Mouse (Mus musculus) intestine, postnatal 0 days (tissue): Measurements from ENCODE around the gene Krt42. TPM values are rescaled to one million over a fixed set of nuclear protein-coding genes. Genes with fewer than 3 reads are reported as not detected.
A peak's percentile ranks its signal among the peaks of the same experiment; 100 is the strongest.

Experiments
- ATAC-seq: fragments of 200-750 bp; cut with Nextera tagmentation; 2 replicates; pipeline ENCODE4 v1.8.0; 2017; ENCODE audit warnings: mild to moderate bottlenecking, moderate TSS enrichment, moderate library complexity
- H3K27ac ChIP-seq: fragments of 300-500 bp; sonication (generic); 2 replicates; pipeline ENCODE4 v1.5.1; 2014; ENCODE audit warnings: mild to moderate bottlenecking, low read depth, low read length, moderate library complexity
- H3K27me3 ChIP-seq: fragments of 300-500 bp; sonication (generic); replicated peaks from 2 replicates; pipeline ENCODE4 v1.6.1; 2014; ENCODE audit warnings: low read length, mixed read lengths; ENCODE audit not compliant: control insufficient read depth, insufficient read depth
- H3K36me3 ChIP-seq: fragments of 300-500 bp; sonication (generic); 2 replicates; pipeline ENCODE4 v1.6.1; 2014; ENCODE audit warnings: mild to moderate bottlenecking, moderate library complexity; ENCODE audit not compliant: control insufficient read depth, insufficient read depth
- H3K4me1 ChIP-seq: fragments of 300-500 bp; sonication (generic); replicated peaks from 2 replicates; pipeline ENCODE4 v1.6.1; 2014; ENCODE audit warnings: antibody characterized with exemption, low read length, mixed read lengths; ENCODE audit not compliant: control insufficient read depth, insufficient read depth
- H3K4me2 ChIP-seq: fragments of 300-500 bp; sonication (generic); replicated peaks from 2 replicates; pipeline ENCODE4 v1.6.1; 2014; ENCODE audit warnings: low read depth, mild to moderate bottlenecking, moderate library complexity
- H3K4me3 ChIP-seq: fragments of 300-500 bp; sonication (generic); 2 replicates; pipeline ENCODE4 v1.5.1; 2014; ENCODE audit warnings: low read depth, low read length
- H3K9ac ChIP-seq: fragments of 300-500 bp; sonication (generic); 2 replicates; pipeline ENCODE4 v1.6.1; 2014; ENCODE audit warnings: mild to moderate bottlenecking, low read depth, low read length
- H3K9me3 ChIP-seq: fragments of 300-500 bp; sonication (generic); 2 replicates; pipeline ENCODE4 v1.6.1; 2016; ENCODE audit warnings: mixed run types; ENCODE audit not compliant: control insufficient read depth
- CTCF ChIP-seq: sonication (generic); IDR thresholded peaks from 2 replicates; pipeline ENCODE4 v1.5.1; 2016; ENCODE audit warnings: low read depth, mild to moderate bottlenecking, control low read depth, antibody characterized with exemption, moderate library complexity
- WGBS: fragments of 180-500 bp; shearing (Covaris S2); extraction: QIAGEN DNeasy Blood & Tissue Kit; methylation state at CpG from one replicate; pipeline ENCODE4 v1.1.7; 2014; 5-methylcytosine and 5-hydroxymethylcytosine counted together
- polyA plus RNA-seq: library from polyadenylated mRNA; unstranded; fragments of >200 nt; fragmentation: Nextera tagmentation; extraction: Ambion mirVana; gene quantifications from 2 replicates; pipeline ENCODE4 v1.2.1, GENCODE M21; 2015

Gene Krt42
- 0.12 and 0.18 TPM in 2 replicates for polyA plus RNA-seq

GRCm38 (mm10) chr11:100269821-100270332 is at the start of gene Krt42:
Gene Krt42 (minus strand): TSS chr11:100269871.
- TF ChIP-seq CTCF, result no peak
- no peaks in the 10 kb centered on the region for H3K9me3 ChIP-seq
- H3K27me3 ChIP-seq, result no peaks in the 10 kb centered on the region
- 87% methylated on average over 7 of the region's 7 CpGs for WGBS
- no peaks in the 10 kb centered on the region for H3K4me1 ChIP-seq
- no peak within 1 kb of the TSS for H3K4me3 ChIP-seq
- H3K36me3 ChIP-seq, result no peaks in the 10 kb centered on the region
- no peak for ATAC-seq
- no peak within 1 kb of the TSS for H3K4me2 ChIP-seq
- no peak within 1 kb of the TSS for H3K27ac ChIP-seq
- no peak within 1 kb of the TSS for H3K9ac ChIP-seq

DNA sequence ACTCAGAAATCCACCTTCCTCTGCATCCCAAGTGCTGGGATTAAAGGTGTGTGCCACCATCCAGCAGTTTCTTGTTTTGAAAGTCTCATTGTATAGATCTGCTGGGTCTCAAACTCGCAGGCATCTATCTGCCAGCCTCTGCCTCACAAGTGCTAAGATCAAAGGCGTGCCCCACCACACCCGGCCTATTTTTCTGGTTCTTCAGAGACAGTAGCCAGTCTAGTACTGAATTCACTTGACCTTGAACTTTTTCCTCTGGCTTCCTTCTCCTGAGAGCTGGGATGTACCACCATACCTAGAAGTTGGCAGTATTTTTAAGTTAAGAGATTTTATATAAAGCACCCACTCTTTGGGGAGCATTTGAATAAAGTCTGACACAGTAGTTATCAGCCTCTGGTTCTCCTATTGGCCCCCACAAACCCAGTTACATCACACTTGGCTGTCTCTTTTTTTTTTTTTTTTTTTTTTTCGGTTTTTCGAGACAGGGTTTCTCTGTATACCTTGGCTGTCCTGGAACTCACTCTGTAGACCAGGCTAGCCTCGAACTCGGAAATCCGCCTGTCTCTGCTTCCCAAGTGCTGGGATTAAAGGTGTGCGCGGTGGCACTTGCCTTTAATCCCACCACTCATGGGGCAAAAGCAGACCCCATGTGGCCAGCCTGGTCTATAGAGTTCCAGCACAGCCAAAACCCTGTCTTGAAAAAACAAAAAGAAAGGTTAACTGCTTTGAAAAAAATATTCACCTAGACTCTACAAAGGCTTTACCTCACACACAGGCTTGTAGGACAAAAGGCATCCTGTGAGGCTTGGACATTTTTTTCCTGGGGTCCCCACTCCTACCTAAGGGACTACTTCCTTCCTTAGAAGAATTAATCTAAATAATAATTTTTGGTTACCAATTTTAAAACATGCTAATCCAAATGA is 49.1 kb upstream of the Krt42 start:
- no peaks in the 10 kb centered on the region for H3K9me3 ChIP-seq
- peak overlapping the region; percentile 62 for H3K4me2 ChIP-seq
- no peak overlapping the region for H3K9ac ChIP-seq
- no peak for TF ChIP-seq CTCF
- H3K4me3 ChIP-seq, result peak overlapping the region; percentile 38
- no peak overlapping the region for H3K27ac ChIP-seq
- no peaks in the 10 kb centered on the region for H3K27me3 ChIP-seq
- no peaks in the 10 kb centered on the region for H3K4me1 ChIP-seq
- peaks cover 19% of the 10 kb centered on the region for H3K36me3 ChIP-seq
- whole genome bisulfite sequencing, result 76% methylated on average over 10 of the region's 10 CpGs
- no peak for ATAC-seq

DNA sequence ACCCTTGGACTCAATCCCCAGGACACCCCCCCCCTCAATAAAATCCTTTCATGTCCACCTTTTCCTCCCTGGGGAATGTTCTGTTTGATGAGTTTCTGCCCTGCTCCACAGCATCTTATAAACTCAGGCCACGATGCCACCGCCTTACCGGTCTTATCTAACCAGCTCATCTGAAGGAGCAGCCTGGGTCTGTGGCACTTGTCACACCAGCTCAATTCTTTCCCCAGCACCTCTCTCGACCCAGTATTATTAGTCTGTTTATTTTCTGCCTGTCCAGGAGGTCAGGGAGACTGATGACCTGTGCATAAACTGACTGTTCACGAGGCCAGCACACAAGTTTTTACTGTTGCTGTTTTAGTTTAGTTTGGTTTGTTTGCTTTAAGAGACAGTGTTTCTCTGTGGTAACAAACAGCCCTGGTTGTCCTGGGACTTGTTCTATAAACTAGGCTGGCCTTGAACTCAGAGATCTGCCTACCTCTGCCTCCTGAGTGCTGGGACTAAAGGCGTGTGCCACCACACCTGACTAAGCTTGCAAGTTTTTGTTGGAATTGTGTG is 48.2 kb upstream of the Krt42 start:
- no peak for TF ChIP-seq CTCF
- H3K4me2 ChIP-seq, result no peak overlapping the region
- peaks cover 19% of the 10 kb centered on the region for H3K36me3 ChIP-seq
- 47% methylated on average over 6 of the region's 6 CpGs for WGBS
- no peak overlapping the region for H3K4me3 ChIP-seq
- no peaks in the 10 kb centered on the region for H3K9me3 ChIP-seq
- H3K27me3 ChIP-seq, result no peaks in the 10 kb centered on the region
- no peak for ATAC-seq
- no peak overlapping the region for H3K27ac ChIP-seq
- no peak overlapping the region for H3K9ac ChIP-seq
- H3K4me1 ChIP-seq, result no peaks in the 10 kb centered on the region

GRCm38 (mm10) chr11:100315439-100315838 is 45.8 kb upstream of the Krt42 start:
- Histone ChIP-seq H3K36me3 (no peaks in the 10 kb centered on the region), H3K9ac (no peak overlapping the region), H3K4me3 (no peak overlapping the region), H3K27me3 (no peaks in the 10 kb centered on the region), H3K4me2 (no peak overlapping the region), H3K9me3 (no peaks in the 10 kb centered on the region), H3K27ac (no peak overlapping the region), H3K4me1 (no peaks in the 10 kb centered on the region)
- no peak for ATAC-seq
- WGBS, result 91% methylated on average over 5 of the region's 5 CpGs
- no peak for TF ChIP-seq CTCF

DNA sequence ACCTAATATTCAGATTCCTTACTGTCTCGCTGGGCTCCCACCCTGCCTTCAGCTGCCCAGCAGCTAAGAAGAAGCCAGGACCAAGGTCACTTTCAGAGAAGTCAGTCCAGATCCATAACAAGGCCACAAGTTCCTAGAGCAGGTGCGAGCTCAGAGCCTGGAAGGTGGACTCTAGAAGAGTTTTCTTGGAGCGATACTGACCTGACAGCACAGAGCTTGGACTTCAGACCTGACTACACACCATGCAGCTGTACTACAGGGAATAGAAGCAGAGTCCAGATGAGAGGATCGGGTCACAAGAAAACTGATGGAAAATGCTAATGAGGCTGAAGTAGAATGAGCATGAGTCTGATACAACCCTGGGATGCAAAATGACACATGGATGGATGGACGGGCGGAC is 43.8 kb upstream of the Krt42 start:
- WGBS, result 72% methylated on average over 6 of the region's 6 CpGs
- Histone ChIP-seq H3K4me2 (no peak overlapping the region), H3K4me3 (no peak overlapping the region), H3K9ac (no peak overlapping the region), H3K4me1 (no peaks in the 10 kb centered on the region), H3K9me3 (no peaks in the 10 kb centered on the region), H3K27me3 (no peaks in the 10 kb centered on the region), H3K27ac (no peak overlapping the region), H3K36me3 (no peaks in the 10 kb centered on the region)
- TF ChIP-seq CTCF, result no peak
- ATAC-seq, result peak; percentile 68; the same call in 1 of the 2 replicates

DNA sequence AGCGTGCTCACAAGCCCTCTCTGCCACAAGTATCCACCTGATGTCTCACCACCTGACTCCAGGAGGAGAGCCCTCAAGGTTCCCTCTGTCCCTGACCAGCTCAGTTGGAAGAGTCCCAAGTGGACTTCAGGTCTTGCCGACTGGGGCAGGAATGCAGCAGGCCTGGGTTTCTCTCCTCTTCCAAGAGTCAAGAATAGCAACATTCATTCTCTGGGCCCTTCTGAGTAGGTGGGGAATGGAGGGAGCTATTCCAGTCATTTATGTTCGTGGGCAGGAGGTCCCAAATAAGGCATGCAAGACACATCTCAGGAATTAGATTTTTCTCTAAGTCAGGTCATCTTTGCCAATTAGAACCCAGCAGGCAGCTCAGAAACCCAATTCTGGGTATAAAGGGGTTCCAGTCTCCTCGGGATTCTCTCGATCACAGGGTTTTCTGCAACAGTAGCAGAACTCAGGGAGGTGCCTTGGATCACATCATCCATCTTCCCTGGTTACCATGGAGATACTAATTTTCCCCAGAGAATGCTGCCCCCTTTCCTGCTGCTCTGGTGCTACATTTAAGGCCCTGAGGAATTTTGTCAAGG is 42.5 kb upstream of the Krt42 start:
- no peaks in the 10 kb centered on the region for H3K4me1 ChIP-seq
- no peak for ATAC-seq
- H3K36me3 ChIP-seq, result no peaks in the 10 kb centered on the region
- no peak overlapping the region for H3K27ac ChIP-seq
- no peaks in the 10 kb centered on the region for H3K27me3 ChIP-seq
- no peak overlapping the region for H3K4me2 ChIP-seq
- no peak for TF ChIP-seq CTCF
- no peak overlapping the region for H3K9ac ChIP-seq
- H3K4me3 ChIP-seq, result no peak overlapping the region
- WGBS, result 35% methylated on average over 5 of the region's 5 CpGs
- H3K9me3 ChIP-seq, result no peaks in the 10 kb centered on the region
